Mouse (Mus musculus): ENCODE data around the gene Mmp25. TPM values are rescaled to one million over a fixed set of nuclear protein-coding genes. Genes with fewer than 3 reads are reported as not detected.
A peak's percentile ranks its signal among the peaks of the same experiment; 100 is the strongest.

The Mmp25 gene
- polyA plus RNA-seq, 1 experiment from 2014 or later: 0.61 TPM

DNA sequence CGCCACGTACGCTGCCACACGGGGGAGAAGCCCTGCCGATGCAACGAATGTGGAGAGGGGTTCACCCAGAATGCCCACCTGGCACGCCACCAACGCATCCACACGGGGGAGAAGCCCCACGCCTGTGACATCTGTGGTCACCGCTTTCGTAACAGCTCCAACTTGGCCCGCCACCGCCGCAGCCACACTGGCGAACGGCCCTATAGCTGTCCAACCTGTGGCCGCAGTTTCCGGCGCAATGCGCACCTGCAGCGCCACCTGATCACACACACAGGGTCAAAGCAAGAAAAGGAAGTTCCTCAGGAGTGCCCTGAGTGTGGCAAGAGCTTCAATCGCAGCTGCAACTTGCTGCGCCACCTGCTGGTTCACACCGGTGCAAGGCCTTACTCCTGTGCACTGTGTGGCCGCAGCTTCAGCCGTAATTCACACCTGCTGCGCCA lies 34.7 kb downstream of the Mmp25 start:
- H3K27me3 ChIP-seq (ENCODE audit: control insufficient read depth, insufficient read depth, low read length): no peaks in the 10 kb centered on the region
- no peaks in the 10 kb centered on the region for H3K36me3 ChIP-seq (ENCODE audit: control insufficient read depth, insufficient read depth, low read length)
- WGBS: 88% methylated on average over 28 of the region's 28 CpGs
- H3K4me3 ChIP-seq (ENCODE audit: low read depth, low read length): no peak overlapping the region
- ATAC-seq (ENCODE audit: low FRiP score): peak; percentile 70; the same call in 1 of the 2 replicates
- no peak overlapping the region for H3K4me2 ChIP-seq
- no peak overlapping the region for H3K9ac ChIP-seq (ENCODE audit: low read length)
- no peaks in the 10 kb centered on the region for H3K4me1 ChIP-seq (ENCODE audit: control insufficient read depth, insufficient read depth, low read length)
- H3K27ac ChIP-seq (ENCODE audit: low read depth, low read length): no peak overlapping the region
- no peaks in the 10 kb centered on the region for H3K9me3 ChIP-seq (ENCODE audit: control insufficient read depth, low read length)
- no peak for DNase-seq (ENCODE audit: low spot score, missing footprints)

DNA sequence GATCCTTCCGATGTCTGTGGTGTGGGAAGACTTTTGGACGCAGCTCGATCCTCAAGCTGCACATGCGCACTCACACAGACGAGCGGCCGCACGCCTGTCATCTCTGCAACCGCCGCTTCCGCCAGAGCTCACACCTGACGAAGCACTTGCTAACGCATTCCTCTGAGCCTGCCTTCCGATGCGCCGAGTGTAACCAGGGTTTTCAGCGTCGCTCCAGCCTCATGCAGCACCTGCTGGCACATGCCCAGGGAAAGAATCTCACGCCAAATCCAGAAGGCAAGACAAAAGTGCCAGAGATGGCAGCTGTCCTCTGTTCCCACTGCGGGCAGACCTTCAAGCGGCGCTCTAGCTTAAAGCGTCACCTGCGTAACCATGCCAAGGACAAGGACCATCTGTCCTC lies 35.5 kb downstream of the Mmp25 start:
- DNase-seq (ENCODE audit: low spot score, missing footprints) (no peak), ATAC-seq (ENCODE audit: low FRiP score) (no peak)
- Histone ChIP-seq H3K4me2 (no peak overlapping the region), H3K36me3 (ENCODE audit: control insufficient read depth, insufficient read depth, low read length) (no peaks in the 10 kb centered on the region), H3K4me3 (ENCODE audit: low read depth, low read length) (no peak overlapping the region), H3K4me1 (ENCODE audit: control insufficient read depth, insufficient read depth, low read length) (no peaks in the 10 kb centered on the region), H3K27ac (ENCODE audit: low read depth, low read length) (no peak overlapping the region), H3K27me3 (ENCODE audit: control insufficient read depth, insufficient read depth, low read length) (no peaks in the 10 kb centered on the region), H3K9ac (ENCODE audit: low read length) (no peak overlapping the region), H3K9me3 (ENCODE audit: control insufficient read depth, low read length) (no peaks in the 10 kb centered on the region)
- 93% methylated on average over 24 of the region's 24 CpGs for WGBS

DNA sequence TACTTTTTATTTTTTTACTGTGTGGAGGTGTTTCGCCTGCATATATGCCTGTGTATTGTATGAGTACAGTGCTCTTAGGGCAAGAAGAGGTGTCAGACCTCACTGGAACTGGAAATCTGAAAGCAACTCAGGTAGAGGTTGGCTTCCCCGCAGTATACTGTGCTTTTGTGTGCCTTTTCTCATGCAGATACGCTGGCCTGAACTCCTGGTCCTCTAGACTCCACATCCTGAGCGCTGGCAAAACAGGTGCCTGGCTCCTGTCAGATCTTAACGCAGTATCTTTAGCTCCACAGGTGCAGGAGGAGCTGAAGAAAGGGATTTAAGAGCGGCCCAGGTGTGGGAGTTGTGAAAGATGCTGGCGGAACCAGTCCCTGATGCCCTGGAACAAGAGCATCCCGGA lies 39.9 kb downstream of the Mmp25 start:
- DNase-seq (ENCODE audit: low spot score, missing footprints) (no peak), ATAC-seq (ENCODE audit: low FRiP score) (no peak)
- Histone ChIP-seq H3K36me3 (ENCODE audit: control insufficient read depth, insufficient read depth, low read length) (no peaks in the 10 kb centered on the region), H3K4me3 (ENCODE audit: low read depth, low read length) (no peak overlapping the region), H3K9ac (ENCODE audit: low read length) (no peak overlapping the region), H3K4me2 (no peak overlapping the region), H3K27ac (ENCODE audit: low read depth, low read length) (no peak overlapping the region), H3K27me3 (ENCODE audit: control insufficient read depth, insufficient read depth, low read length) (no peaks in the 10 kb centered on the region), H3K4me1 (ENCODE audit: control insufficient read depth, insufficient read depth, low read length) (no peaks in the 10 kb centered on the region), H3K9me3 (ENCODE audit: control insufficient read depth, low read length) (no peaks in the 10 kb centered on the region)
- WGBS: 85% methylated on average over 8 of the region's 8 CpGs

DNA sequence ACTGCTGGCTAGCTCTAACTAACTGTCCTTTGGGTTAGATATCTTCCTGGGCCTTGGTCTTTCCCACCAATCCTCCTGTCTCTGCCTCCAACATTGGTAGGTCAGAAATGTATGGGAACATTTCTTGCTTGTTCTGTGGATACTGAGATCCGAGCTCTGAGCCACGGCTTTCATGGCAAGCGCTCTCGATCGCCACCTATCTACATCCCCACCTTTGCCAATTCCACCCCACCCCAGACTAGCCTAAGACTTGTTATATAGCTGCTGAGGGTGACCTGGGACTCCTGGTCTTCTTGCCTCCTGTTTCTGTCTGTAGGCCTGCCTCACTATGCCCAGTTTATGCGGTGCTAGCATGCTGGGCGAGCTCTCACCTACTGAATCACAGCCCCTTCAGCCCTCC lies 40.7 kb downstream of the Mmp25 start:
- Histone ChIP-seq H3K36me3 (ENCODE audit: control insufficient read depth, insufficient read depth, low read length) (no peaks in the 10 kb centered on the region), H3K9ac (ENCODE audit: low read length) (no peak overlapping the region), H3K4me1 (ENCODE audit: control insufficient read depth, insufficient read depth, low read length) (0 out of 2 replicates have a peak, but pooled peaks cover 1% of the 10 kb centered on the region), H3K27ac (ENCODE audit: low read depth, low read length) (no peak overlapping the region), H3K27me3 (ENCODE audit: control insufficient read depth, insufficient read depth, low read length) (no peaks in the 10 kb centered on the region), H3K4me3 (ENCODE audit: low read depth, low read length) (no peak overlapping the region), H3K9me3 (ENCODE audit: control insufficient read depth, low read length) (no peaks in the 10 kb centered on the region), H3K4me2 (no peak overlapping the region)
- DNase-seq (ENCODE audit: low spot score, missing footprints): no peak
- ATAC-seq (ENCODE audit: low FRiP score): no peak
- WGBS: 69% methylated on average over 7 of the region's 7 CpGs

DNA sequence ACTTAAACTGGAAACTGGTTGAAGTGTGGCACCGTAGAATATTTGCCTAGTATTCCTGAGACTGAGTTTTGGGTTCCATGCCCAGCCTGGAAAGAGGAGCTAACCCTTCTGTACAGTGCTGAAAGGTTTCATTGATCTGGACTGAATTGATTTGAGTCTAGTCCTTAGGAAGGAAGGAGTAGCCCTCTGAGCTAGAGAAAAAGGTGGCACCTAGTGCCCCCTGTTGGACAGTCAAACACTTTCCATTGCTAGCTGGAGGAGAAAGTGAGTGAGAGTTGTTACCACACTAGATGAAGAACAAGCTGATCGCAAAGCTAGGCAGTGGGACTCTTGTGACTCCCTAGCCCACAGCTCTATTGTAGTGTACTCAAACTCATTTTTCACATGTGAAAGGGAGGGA lies 41.5 kb downstream of the Mmp25 start:
- Histone ChIP-seq H3K4me3 (ENCODE audit: low read depth, low read length) (no peak overlapping the region), H3K9ac (ENCODE audit: low read length) (no peak overlapping the region), H3K4me2 (no peak overlapping the region), H3K27ac (ENCODE audit: low read depth, low read length) (no peak overlapping the region), H3K9me3 (ENCODE audit: control insufficient read depth, low read length) (no peaks in the 10 kb centered on the region), H3K36me3 (ENCODE audit: control insufficient read depth, insufficient read depth, low read length) (no peaks in the 10 kb centered on the region), H3K27me3 (ENCODE audit: control insufficient read depth, insufficient read depth, low read length) (no peaks in the 10 kb centered on the region), H3K4me1 (ENCODE audit: control insufficient read depth, insufficient read depth, low read length) (0 out of 2 replicates have a peak, but pooled peaks cover 5% of the 10 kb centered on the region)
- DNase-seq (ENCODE audit: low spot score, missing footprints) (no peak), ATAC-seq (ENCODE audit: low FRiP score) (no peak)
- 59% methylated on average over 2 of the region's 2 CpGs for WGBS

DNA sequence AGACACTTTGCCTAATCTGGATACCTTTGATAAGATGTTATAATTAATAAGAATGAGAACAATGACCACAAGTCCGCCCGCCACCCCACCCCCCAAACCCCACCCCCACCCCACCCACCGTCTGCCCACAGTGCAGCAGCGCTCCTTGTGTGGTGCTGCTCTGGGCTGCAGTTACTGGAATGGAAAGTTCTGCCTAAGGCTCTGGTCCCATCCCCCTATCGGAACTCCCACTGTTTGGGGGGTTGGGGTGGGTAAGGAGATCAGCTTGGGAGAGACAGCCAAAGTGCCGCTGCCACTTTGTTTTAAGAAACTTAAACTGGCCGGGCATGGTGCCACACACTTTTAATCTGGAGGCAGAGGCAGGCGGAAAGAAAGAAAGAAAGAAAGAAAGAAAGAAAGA lies 42.0 kb downstream of the Mmp25 start:
- DNase-seq (ENCODE audit: low spot score, missing footprints): no peak

DNA sequence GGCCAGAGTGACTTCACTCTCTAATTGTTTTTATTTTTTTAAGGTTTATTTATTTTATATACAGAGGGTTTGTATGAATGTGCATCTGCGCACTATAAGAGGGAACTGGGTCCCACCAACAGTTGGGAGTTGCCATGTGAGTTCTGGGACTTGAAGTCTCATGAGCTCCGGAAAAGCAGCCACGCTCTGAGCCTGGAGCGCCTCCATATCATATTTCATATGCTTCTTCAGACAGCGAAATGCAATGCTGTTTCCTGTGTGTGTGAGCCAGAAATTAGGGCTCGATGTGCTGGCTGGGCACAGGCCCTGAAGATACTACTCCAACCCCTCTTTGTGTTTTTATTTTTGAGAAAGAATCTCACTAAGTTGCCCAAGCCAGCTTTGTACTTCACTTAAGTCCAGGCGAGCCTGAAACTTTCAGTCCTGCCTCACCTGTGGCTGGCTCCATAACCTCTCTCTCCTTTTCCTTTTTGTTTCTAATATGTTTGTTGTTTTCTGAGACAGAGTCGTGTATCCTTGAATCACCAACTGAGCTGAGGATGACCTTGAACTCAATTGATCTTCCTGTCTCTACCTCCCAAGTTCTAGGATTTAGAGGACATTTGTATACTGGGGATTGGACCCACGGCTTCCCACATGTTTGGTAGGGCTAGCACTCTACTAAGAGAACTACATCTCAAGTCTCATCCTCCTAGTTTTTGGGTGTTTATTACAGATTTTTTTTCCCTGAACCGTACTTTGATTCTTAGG lies 43.1 kb downstream of the Mmp25 start:
- Histone ChIP-seq H3K4me1 (ENCODE audit: control insufficient read depth, insufficient read depth, low read length) (0 out of 2 replicates have a peak, but pooled peaks cover 5% of the 10 kb centered on the region), H3K36me3 (ENCODE audit: control insufficient read depth, insufficient read depth, low read length) (no peaks in the 10 kb centered on the region), H3K4me2 (no peak overlapping the region), H3K9me3 (ENCODE audit: control insufficient read depth, low read length) (no peaks in the 10 kb centered on the region), H3K4me3 (ENCODE audit: low read depth, low read length) (no peak overlapping the region), H3K9ac (ENCODE audit: low read length) (no peak overlapping the region), H3K27ac (ENCODE audit: low read depth, low read length) (no peak overlapping the region), H3K27me3 (ENCODE audit: control insufficient read depth, insufficient read depth, low read length) (no peaks in the 10 kb centered on the region)
- ATAC-seq (ENCODE audit: low FRiP score) (no peak), DNase-seq (ENCODE audit: low spot score, missing footprints) (no peak)
- 44% methylated on average over 10 of the region's 10 CpGs for WGBS

More for the DNA sequence above, 42.0 kb downstream of the Mmp25 start:
- no peaks in the 10 kb centered on the region for H3K27me3 ChIP-seq (ENCODE audit: control insufficient read depth, insufficient read depth, low read length)
- H3K36me3 ChIP-seq (ENCODE audit: control insufficient read depth, insufficient read depth, low read length): no peaks in the 10 kb centered on the region
- 8% methylated on average over 8 of the region's 8 CpGs for whole genome bisulfite sequencing
- no peak overlapping the region for H3K4me3 ChIP-seq (ENCODE audit: low read depth, low read length)
- no peak overlapping the region for H3K27ac ChIP-seq (ENCODE audit: low read depth, low read length)
- no peak overlapping the region for H3K4me2 ChIP-seq
- no peak overlapping the region for H3K9ac ChIP-seq (ENCODE audit: low read length)
- no peak for ATAC-seq (ENCODE audit: low FRiP score)
- H3K4me1 ChIP-seq (ENCODE audit: control insufficient read depth, insufficient read depth, low read length): 0 out of 2 replicates have a peak, but pooled peaks cover 5% of the 10 kb centered on the region
- H3K9me3 ChIP-seq (ENCODE audit: control insufficient read depth, low read length): no peaks in the 10 kb centered on the region

DNA sequence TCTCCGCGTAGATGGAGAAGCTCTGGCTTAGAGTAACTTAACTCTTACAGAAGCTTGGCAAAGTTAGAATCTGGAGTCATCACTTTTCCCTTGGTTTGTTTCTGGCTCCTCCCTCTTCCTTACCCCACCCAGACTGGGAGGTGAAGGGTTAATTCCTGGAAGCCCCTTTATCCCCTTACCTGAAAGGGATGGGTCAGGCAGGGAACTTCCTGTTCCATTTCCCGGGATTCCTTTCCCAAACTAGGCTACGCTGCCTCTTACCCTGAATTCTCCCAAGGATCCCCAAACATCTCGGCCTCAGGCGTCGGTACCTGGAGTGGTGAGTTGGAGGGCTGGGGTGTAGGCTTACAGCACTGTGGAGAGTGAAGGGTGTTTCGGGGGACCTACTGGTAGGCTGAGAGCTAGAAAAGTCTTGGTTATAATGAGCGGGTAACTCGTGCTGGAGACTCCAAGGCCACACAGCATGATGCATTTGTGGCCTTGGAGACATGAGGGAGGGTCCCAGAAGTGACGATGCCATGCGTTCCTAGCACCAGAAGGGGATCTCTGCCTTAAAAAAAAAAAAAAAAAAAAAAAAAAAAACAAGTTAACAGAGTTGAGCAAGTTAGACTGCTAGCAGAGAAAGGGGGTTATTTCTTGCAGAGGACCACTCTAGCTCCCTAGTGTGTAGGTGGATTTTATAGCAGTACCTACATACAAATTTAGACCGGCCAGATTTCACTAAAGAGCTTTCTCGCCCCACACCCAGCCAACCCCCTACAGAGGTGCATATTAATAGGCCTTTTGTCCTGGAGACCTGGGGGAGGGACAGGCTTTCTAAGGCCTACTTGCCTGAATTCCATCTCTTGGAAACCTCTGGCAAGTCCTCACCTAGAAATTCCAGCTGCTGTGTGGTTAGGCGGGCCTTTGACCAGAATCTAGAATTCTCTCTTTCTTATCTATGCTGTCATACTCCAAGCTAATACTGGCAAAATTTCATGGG lies 44.1 kb downstream of the Mmp25 start, which contains the start of gene Zscan10:
Gene Zscan10 (plus strand): TSS at position 216 of the 982 bp plus-strand sequence.
- no peaks in the 10 kb centered on the region for H3K9me3 ChIP-seq (ENCODE audit: control insufficient read depth, low read length)
- H3K4me2 ChIP-seq: peak within 1 kb of the TSS; percentile 74
- H3K27ac ChIP-seq (ENCODE audit: low read depth, low read length): no peak within 1 kb of the TSS
- H3K36me3 ChIP-seq (ENCODE audit: control insufficient read depth, insufficient read depth, low read length): no peaks in the 10 kb centered on the region
- 0 out of 2 replicates have a peak, but pooled peaks cover 5% of the 10 kb centered on the region for H3K4me1 ChIP-seq (ENCODE audit: control insufficient read depth, insufficient read depth, low read length)
- ATAC-seq (ENCODE audit: low FRiP score) (no peak), DNase-seq (ENCODE audit: low spot score, missing footprints) (peak; percentile 86)
- no peaks in the 10 kb centered on the region for H3K27me3 ChIP-seq (ENCODE audit: control insufficient read depth, insufficient read depth, low read length)
- H3K4me3 ChIP-seq (ENCODE audit: low read depth, low read length): no peak within 1 kb of the TSS
- no peak within 1 kb of the TSS; the same call in 1 of the 2 replicates for H3K9ac ChIP-seq (ENCODE audit: low read length)
- 23% methylated on average over 15 of the region's 15 CpGs for WGBS

All from midbrain, embryonic 11.5 days (tissue).